Mouse (Mus musculus): ENCODE data around the gene Phox2b. TPM values are rescaled to one million over a fixed set of nuclear protein-coding genes. Genes with fewer than 3 reads are reported as not detected.

Gene Phox2b
- total RNA-seq, 2 experiments from 2014 or later, result not detected

- ATAC-seq (replicated peaks; ENCODE audit: poor library complexity, severe bottlenecking), result no peak
Observed at GRCm38 (mm10) chr5:67095153-67095552, 3.9 kb downstream of the Phox2b start.

GRCm38 (mm10) chr5:67093991-67094390 is 5.1 kb downstream of the Phox2b start:
- no peak for ATAC-seq (replicated peaks; ENCODE audit: poor library complexity, severe bottlenecking)

GRCm38 (mm10) chr5:67091766-67092165 is 7.3 kb downstream of the Phox2b start:
- ATAC-seq (replicated peaks; ENCODE audit: poor library complexity, severe bottlenecking), result no peak

- ATAC-seq (replicated peaks; ENCODE audit: poor library complexity, severe bottlenecking), result peak; percentile 66
Observed at GRCm38 (mm10) chr5:67090856-67091255, 8.2 kb downstream of the Phox2b start.

- ATAC-seq (replicated peaks; ENCODE audit: poor library complexity, severe bottlenecking), result no peak
Observed at GRCm38 (mm10) chr5:67083117-67083516, 16.0 kb downstream of the Phox2b start.

GRCm38 (mm10) chr5:67063596-67063995 is 35.5 kb downstream of the Phox2b start:
- peak; percentile 63 for ATAC-seq (replicated peaks; ENCODE audit: poor library complexity, severe bottlenecking)

- peak; percentile 77 for ATAC-seq (replicated peaks; ENCODE audit: poor library complexity, severe bottlenecking)
Observed at GRCm38 (mm10) chr5:67060519-67060918, 38.6 kb downstream of the Phox2b start.

GRCm38 (mm10) chr5:67057803-67058202 is 41.3 kb downstream of the Phox2b start:
- no peak for ATAC-seq (replicated peaks; ENCODE audit: poor library complexity, severe bottlenecking)

GRCm38 (mm10) chr5:67048003-67048402 is 51.1 kb downstream of the Phox2b start:
- ATAC-seq (replicated peaks; ENCODE audit: poor library complexity, severe bottlenecking), result peak; percentile 77

Other genes starting within 250 kb of the Phox2b start
- gene Tmem33, start 161.3 kb upstream of the Phox2b start, total RNA-seq (2014; fragmentation: Nextera tagmentation), result 85.7 and 101 TPM in 2 replicates
- gene Tmem33, start 161.3 kb upstream of the Phox2b start, total RNA-seq (2017), result 48.8 and 55.6 TPM in 2 replicates
- 30.4 and 44.6 TPM in 2 replicates for gene Slc30a9, start 207.7 kb upstream of the Phox2b start, total RNA-seq (2014; fragmentation: Nextera tagmentation)
- gene Slc30a9, start 207.7 kb upstream of the Phox2b start, total RNA-seq (2017), result 23.8 and 36.6 TPM in 2 replicates